Mouse (Mus musculus) B cell, adult 2 months (primary cell): Measurements from ENCODE around the gene Celf2.

Experiments used
- DNase-seq, 2 experiments: peaks; one replicate each; pipeline ENCODE4 v3.0.0; 2022

Gene Celf2

DNA sequence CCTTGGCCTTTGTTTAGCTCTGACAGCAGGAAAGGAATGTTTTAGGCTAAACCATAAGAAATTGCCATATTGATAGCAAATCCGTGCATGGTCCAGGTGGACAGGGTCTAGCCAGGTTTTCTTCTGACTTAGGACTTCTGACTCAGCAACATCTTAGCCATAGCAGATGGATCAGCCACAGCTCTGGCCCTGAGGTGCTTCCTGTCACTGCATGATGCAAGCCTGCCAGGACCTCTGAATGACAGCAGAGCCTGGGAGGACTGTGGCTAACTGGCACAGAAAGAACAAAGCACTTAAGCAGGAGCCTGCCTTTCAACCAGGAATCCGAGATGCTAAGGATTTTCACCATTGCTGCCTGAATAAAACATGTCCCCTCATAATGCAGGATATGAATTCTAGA is 507.4 kb downstream of the Celf2 start:
- no peak for DNase-seq

DNA sequence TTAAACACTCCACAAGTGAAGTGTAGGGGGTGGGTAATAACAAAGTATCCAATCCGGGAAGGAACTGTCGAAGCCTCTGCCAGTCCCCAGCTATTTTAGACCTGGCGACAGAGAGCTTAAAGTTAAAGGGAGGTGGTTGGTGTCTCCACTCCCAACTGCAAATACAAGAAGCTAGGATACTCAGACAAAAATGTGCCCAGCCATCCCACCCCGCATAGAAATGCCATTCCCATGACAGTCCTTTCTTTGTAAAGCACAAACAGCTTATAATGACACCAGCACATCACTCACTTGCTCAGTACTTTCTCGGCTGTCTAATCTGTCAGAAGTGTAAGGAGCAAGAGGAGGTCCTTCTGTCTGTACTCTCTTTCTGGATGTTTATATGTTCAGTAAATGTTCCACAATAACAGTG is 518.3 kb downstream of the Celf2 start:
- DNase-seq, result no peak

DNA sequence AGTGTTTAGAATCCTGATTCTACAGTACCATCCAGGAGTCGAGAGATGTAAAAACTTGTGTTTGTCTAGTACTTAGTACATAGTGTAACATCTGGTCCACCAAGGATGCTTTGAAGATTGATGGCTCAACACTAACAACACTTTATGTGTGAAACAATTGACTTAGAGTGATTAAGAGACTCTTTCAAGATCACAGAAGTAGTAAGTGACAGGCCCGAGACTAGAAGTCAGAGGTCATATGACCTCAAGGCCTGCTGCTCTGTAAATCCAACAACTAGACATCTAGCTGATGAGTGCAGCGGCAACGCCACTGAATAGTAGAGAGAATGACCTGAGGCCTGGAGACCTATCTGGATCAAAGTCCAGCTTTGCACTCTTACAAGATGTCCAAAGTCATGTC is 523.7 kb downstream of the Celf2 start:
- no peak for DNase-seq

DNA sequence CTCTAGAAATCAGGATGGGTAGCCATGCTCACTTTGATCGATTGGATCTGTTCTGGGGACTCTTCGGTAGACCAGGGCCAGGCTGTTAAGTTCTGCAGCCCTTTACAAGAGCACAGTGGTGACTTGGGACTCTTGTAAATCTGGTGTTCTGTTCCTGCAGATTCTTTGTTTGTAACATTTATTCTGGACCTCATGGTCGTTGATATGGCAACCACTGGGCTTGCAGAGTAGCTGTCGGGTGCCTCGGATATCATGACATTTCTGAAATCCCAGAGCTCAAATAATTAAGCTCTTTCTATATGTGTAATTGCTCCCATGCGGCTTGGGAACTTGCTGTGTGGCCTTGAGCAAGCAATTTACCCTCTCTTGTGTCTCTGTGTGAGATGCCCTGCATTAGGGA is 525.5 kb downstream of the Celf2 start:
- DNase-seq, result no peak

DNA sequence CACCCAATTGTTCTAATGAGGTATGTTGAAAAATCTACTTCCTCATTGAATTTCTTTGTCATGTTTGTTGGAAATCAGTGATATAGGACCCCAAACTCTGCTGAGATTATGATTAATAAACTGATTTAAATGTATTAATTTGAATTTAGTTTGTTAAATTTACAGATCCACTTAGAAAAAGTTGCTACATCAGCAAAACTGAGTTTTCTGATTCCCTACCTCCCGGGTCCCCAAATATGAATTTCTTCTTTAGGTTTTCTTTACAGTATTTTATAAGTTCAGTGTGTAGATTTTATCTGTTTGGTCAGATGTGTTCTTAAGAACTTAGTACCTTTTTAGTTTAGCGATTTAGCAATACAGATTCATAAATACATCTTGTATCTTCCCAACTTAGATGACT is 533.1 kb downstream of the Celf2 start:
- no peak for DNase-seq

DNA sequence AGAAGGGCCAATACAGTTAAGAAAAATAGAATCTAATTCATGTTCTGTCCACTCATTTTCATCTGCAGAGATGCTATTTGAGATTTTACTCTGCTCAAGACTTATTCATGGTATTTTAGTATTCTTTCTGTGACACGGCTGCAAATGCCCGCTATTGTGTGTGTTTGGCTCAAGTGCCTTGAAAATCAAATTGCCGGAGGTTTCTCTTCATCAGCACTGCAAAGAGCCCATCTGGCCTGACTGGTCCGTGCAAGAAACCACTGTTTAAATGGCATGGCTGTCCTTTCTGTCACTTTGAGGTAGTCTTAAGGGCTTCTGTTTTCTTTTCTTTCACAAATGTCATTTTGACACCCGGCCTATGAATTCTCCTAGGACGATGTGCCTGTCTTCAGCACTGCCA is 540.1 kb downstream of the Celf2 start:
- no peak for DNase-seq

DNA sequence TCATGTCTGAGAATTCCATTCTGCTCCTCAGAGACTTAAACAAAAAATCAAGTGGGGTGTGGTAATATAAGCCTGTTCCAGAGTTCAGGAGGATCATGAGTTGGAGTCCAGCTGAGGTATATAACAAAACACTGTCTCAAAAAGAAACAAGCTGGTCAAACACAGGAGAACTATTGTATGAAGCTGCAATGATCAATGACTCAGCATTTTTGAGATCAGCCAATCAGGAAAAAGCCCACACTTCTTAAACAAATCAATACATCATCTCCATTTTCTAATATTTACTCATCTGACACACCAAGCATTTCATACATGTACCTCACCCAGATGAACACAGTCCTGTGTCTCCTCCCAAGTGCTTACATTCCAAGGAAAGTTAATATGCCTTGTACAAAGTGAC is 544.1 kb downstream of the Celf2 start:
- no peak for DNase-seq

DNA sequence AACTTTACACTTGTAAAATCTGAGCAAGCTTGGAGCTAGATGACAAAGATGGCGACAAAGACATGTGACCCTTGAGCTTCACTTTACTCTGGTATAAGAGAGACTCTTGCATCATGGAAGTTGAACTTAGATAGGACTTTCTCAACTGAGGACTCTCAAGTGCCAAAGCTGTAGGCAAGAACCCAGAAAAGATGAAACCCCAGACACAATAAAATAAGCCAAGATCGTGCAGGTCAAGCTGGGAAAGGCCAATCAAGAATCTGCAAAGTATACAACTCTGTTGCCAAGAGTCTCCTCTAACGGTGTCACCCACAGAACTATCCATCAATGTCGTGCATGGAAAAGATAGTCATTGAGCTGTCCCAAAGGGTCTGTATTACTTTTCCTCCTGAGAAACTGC is 558.7 kb downstream of the Celf2 start:
- no peak for DNase-seq

DNA sequence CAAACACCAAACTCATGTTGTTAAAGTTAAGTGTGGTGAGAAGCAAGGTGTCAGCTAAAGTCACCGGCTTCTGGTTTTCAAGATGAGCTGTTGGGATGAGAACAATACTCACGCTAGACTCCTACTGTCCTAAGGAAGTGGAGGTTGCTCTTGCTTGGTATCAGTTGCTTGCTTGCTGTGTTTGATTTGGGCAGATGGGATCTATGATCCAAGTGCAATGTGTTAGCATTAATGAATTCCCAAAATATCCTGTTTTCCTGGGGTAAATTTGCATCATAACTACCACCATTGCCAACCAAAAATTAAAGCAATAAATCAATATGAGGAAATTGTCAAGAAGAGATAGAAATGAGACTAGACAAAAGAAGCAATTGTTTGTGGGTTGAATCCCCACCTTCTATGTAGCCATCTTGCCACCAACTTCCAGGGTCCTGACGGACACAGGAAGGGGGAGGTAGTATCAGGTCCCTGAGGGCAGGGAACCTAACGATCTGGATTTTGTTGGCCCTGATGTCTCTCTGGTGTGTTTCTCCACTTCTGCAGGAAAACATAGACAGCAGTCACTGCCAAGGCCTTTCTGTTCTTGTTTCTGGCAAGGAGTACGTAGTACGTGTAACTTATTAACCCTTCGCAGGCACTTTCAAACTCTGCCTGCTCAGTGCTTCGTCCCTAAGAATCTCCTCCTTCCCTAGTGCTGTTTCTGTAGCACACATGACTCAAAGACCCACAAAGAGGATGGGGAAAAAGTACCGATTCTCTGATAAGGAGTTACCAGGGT is 563.5 kb downstream of the Celf2 start:
- no peak for DNase-seq

DNA sequence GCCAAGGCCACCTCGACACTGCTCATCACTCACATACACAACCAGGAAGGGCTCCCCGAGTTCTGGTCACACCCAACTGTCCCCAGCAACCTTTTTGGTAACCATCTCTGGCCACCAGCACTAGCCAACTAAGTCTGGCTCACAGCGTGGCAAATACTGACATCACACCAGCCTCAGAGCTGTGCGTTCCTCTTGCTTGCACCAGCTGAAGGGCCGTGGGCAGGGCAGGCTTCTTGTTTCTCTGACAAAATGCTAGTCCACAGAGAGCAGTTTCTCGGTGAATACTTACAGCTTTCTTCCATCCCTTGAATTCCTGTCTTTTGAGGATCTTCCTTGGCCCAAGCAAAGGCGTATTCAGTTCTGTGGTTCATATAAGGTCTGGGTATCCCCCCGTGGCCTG is 565.7 kb downstream of the Celf2 start:
- DNase-seq, result no peak

DNA sequence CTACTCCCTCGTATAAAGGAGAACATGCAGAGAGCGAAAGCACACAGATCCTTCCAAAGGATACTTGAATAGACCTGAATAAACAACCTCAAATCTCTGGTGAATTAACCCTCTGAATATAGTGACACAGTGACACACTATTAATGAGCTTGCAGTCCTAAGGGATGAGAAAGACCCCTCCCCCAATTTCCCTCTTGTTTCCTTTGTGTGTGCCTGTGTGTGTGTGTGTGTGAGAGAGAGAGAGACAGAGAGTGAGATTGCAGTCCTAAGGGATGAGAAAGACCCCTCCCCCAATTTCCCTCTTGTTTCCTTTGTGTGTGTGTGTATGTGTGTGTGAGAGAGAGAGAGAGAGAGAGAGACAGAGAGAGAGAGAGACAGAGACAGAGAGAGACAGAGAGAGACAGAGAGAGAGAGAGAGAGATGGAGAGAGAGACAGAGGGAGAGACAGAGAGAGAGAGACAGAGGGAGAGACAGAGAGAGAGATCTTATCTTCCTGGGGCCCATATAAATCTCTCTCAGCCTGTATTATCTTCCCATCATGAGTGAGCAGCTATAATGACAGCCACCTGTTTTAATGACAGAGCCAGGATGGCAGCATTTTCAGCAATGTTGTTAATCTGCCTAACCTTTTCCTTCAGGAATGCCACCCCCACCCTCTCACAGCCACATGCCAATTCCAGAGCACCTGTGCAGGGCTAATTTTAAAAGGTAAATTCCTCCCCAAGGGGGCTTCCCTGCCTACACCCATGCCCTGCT is 566.5 kb downstream of the Celf2 start:
- DNase-seq, result no peak

DNA sequence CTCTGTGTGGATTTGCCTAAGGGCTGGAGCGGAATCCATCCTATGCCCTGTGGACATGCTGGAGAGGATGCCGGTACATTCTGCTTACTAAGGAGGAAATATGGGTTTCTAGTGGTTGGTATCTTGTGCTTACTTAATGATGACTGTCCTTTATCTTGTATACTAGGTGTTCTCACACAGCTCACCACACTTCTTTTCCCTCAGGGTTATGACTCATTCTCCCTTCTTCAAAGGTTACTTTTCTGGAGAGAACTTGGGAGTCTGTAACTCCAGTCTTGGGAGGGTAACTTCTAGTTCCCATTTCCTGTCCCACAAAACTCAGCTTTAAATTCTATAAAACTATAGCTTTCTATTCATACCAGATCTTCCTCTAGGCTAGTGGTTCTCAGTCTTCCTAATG is 570.2 kb downstream of the Celf2 start:
- DNase-seq, result no peak

DNA sequence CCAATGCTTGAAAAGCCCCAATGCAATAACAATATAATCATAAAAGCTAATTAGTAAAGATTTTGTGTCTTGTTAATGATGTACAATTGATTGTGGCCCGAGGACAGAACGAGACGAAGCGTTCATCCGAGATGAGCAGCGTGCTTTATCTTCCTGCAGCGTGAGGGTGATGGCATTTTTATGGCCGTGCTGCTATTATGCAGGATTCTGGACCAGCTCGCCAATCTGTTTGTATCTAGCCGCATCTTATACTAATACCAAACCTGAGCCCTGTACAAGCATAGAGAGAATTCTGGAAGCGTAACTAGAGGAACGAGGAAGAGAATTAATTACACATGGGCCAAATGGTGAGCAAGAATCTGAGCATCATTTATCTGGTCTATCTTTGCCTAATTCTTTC is 576.2 kb downstream of the Celf2 start:
- DNase-seq, result no peak

DNA sequence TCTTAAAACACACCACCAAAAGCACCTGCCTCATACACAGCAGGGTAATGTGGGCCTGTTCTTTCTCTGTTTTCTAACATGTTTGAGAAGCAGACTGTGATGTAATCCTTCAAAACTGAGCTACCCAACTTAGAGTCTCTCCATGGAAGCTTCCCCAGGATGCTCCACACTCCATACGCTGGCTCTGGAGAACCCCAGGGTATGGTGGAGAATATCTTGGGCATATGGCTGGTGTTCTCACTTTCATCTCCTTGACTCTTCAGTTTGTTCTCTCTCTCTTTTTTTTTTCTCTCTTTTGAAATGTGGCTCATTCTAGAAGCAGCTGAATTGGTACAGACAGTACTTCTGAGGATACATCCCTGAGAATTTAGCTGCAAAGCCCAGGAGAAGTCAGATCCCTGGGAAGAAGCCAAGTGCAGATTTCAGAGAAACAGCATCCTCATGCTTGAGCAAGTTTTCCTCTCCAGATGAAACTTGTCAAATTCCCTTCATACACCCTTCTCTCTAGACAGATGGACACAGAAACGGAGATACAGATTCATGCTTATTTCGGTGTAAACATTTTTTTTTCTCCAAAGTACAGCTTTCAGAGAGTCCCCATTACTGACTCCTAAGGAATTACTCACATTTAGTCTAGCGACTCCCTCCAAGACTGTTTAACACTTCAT is 581.5 kb downstream of the Celf2 start:
- DNase-seq, result no peak

DNA sequence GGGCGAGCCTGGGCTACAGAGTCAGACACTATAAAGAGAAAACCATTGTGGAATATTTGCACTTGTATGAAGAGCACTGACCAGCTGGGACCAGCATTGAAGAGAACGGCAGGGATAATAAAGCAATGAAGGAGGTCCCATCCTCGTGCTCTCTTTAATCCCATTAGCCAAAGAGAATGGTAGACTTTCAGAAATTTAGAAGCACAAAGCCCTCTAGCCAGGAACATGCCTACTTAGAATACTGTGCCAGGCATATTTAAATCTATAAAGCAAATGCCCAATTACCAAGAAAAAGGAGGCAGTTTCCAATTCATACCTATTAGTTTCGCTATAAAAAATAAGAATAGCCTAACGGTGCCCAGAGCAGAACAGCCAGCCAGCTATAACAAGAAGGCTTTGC is 583.9 kb downstream of the Celf2 start:
- DNase-seq, result no peak

DNA sequence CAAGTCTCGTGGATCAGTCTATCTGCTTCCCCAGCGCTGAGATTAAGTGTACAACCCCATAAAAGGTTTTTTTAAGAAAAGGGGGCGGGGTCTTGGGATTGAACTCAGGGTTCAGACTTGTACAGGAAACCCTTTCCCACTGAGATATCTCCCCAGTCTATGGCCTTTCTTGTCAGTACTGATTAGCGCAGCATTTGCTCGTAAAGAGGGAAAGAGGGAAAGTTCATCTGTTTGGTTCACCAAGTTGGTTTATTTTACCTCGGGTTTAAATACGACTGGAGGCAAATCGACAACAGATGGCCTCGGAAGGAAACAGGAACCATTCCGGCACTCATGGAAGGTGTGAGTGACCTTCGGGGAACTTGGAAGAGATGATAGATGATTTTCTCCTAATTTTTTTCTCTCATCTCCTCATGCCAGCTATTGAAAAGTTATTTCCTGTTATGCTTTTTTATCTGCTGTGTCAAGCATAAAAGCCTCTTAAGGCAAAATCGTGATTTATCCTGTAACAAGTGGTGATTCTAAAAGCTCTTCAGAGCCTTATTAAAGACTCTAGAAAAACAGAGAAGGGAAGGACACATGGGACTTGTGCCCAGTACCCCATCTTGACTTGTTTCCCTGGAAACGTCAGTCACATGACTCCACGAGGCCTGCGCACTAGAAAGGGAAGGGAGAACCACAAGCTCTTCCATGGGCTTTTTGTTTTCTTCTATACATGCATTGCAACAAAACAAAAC is 585.5 kb downstream of the Celf2 start:
- DNase-seq, result no peak

DNA sequence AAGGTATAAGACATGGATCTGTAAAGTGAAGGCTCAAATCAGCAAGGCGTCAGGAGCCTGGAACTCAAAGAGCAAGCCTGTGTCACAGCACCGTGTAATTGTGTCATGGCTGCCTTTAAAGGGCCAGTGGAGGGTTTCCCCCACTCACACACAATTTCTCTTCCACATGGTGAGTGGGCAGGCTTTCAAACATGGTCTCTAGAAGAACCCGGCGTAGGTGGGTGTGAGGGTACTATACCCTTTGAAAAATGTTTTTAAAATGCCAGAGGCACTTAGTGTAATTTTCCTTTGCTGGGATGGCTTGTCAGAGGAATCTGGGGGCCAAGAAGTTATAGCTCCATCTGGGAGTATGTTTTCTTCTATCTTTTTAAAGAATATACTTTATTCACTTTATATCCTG is 594.0 kb downstream of the Celf2 start:
- no peak for DNase-seq

DNA sequence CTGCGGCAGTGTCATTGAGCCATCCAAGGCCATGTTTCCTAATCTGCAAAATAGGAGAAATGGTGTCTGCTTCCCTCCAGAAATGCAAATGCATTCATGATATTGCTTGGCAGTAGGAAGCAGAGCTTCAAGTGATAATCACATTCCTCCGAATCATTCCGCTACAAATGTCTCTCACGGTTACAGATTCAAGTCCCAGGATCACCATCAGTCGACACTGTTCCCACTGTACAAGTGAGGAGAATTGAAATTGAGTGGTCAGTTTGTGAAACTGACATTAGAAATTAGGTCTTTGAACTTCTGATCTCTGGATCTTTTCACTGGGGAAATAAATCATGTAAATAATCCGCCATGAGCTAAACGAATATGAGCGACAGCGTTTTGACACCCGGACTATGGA is 596.0 kb downstream of the Celf2 start:
- no peak for DNase-seq

DNA sequence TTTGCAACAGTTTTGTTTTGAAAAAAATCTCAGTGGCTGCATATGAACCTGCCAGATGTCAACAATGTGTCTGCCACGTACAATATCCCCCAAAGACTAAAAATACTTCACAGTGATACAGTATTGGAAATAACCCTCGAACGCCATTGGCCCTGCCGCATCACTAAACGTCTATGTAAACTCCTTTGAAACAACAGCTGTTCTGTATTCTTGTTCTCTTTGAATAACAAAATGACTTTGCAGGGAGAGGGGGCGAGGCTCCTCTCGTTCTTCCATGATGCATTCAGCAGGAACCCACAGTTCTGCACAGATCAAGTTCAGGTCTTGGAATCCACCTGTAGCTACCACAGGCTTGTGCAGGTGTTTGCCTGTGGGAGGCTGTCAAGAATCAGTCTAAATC is 597.4 kb downstream of the Celf2 start:
- DNase-seq, result no peak

DNA sequence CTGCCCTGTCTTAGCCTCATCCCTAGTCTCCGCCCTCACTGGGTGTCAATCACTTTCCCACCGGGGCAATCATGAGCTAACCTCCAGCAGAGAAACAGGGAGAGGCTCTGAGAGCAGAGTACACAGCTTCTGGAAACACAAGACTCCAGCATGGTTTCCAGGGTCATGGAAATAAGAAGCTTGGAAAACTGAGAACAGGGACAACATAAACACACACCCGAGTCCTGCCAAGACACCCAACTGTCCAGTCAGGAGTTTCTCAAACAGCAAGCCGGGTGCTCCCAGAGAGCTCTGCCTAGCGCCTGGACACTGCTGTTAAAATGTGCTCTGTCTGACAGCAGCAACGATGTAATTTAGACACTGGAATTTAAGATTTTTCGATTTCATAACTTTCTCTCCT is 599.4 kb downstream of the Celf2 start:
- no peak for DNase-seq

DNA sequence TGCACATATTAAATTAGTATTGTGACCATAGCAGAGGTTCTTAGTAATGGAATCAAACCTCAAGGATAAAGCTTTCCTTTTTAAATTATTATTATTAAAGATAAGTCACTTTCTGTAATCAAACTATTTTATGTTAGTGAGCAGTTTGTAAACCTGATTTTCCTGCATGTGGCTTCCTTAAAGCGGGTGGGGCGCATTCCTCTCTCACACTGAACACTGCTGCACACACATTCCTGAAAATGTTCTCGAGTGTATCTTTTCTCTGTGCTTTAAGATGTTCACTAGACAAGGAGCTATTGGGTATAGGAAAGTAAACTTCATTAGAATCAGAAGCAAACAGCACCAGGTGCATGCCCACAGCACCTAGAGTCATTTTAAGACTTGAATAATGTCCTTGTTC is 605.0 kb downstream of the Celf2 start:
- no peak for DNase-seq

DNA sequence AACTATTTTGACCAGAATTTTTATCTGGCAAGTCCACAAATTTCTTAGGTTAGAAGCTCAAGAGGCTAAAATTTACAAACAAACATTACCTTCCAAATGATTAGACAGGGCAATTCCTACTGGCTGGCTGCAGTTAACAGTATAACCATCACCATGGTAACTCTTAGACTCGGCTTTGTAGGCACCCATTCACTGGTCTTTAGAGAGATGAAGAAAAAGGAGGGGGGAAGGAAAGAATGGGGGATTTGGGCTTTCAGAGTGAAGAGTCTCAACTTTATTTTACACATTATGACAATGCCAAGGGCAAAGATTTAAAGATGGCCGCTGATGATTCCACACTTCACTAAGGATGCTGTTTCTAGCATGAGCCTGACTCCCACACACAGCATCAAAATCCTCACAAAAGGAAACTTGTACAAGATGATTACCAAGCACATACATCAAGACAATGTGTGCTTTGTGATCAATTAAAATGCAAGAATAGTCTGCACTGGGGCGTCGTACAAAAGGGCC is 606.1 kb downstream of the Celf2 start:
- DNase-seq, result no peak

DNA sequence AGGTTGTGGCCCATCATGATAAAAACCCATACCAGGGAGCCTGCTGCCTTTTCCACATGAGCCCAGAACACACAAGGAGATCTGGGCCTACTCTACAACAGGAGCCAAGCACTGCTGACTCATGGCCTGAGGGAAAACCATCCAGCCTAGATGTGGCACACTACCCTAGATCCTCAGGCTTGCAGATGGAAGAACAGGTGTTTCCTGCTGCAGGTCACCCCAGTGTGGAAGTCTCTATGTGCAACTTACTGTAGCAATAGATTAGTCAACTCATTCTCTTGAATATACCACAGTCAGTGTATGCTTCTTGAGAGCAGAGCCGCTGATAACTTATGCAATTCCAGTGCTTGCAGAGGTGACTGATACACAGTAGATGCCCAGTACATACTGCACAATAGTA is 612.5 kb downstream of the Celf2 start:
- DNase-seq, result no peak
